Comparison of ENCODE assay signal across 9 mouse cellular contexts in genomic region chr10:111476301-111476700, GRCm38 (mm10). TPM values are rescaled to one million over a fixed set of nuclear protein-coding genes. Genes with fewer than 3 reads are reported as not detected.
DNase-seq lines count a peak whose midpoint lies in the region; ATAC-seq and TF ChIP-seq lines count a peak whose summit lies in the region.
"Had no signal": no experiment of that assay in that cellular context is flagged by ENCODE, and none has a peak within 500 bp of the region (broad histone marks: within the 10 kb centered on the region; RNA-seq: fewer than 3 reads in every experiment).

No protein-coding gene starts in this region.

- no peaks in the 10 kb centered on the region for H3K9me3 ChIP-seq in CH12.LX (replicated peaks; ENCODE audit: low read length)
- no peaks in the 10 kb centered on the region for H3K9me3 ChIP-seq in ES-Bruce4 (replicated peaks; ENCODE audit: control insufficient read depth, insufficient read depth, low read length, poor library complexity, severe bottlenecking)
- H3K9me3 ChIP-seq in forebrain, embryonic 15.5 days = no peaks in the 10 kb centered on the region
- no peaks in the 10 kb centered on the region for H3K9me3 ChIP-seq in midbrain, embryonic 10.5 days (replicated peaks)
- H3K9me3 ChIP-seq: intestine, embryonic 15.5 days had no signal

- H3K4me1 ChIP-seq in CH12.LX (ENCODE audit: control insufficient read depth in 1 of 2, insufficient read depth in 2 of 2) = peaks cover 8 to 73% of the 10 kb centered on the region in 2 experiments
- peaks cover 8% of the 10 kb centered on the region for H3K4me1 ChIP-seq in ES-Bruce4 (ENCODE audit: control insufficient read depth, insufficient read depth, low read length)
- H3K4me1 ChIP-seq in forebrain, embryonic 15.5 days = peaks cover 55% of the 10 kb centered on the region
- H3K4me1 ChIP-seq in midbrain, embryonic 10.5 days = peaks cover 68% of the 10 kb centered on the region
- peaks cover 8% of the 10 kb centered on the region for H3K4me1 ChIP-seq in cerebellum, adult 2 months (ENCODE audit: control insufficient read depth, insufficient read depth, low read length)

- H3K4me2 ChIP-seq in CH12.LX (ENCODE audit: insufficient read depth, low read depth, poor library complexity, severe bottlenecking) = peak overlapping the region; percentile 98
- peak overlapping the region; percentile 29 for H3K4me2 ChIP-seq in forebrain, embryonic 15.5 days (replicated peaks)
- H3K4me2 ChIP-seq: intestine, embryonic 15.5 days had no signal

- intact Hi-C loops in heart, postnatal 25 days (cut with DNase I) = loop anchor here (10.0 kb wide), 1 partner anchor 252 kb away; no protein-coding TSS in a partner anchor

- TF ChIP-seq EP300 in CH12.LX (IDR thresholded peaks at IDR 0.05; ENCODE audit: low read length) = no peak
- no peak for TF ChIP-seq EP300 in ES-Bruce4 (IDR thresholded peaks at IDR 0.05; ENCODE audit: insufficient read depth, low read depth, low read length)

- dilution Hi-C loops in CH12.LX (cut with MboI; ENCODE audit: extremely low pct_ligation_motif_present, extremely low pct_unique_long_range_greater_than_20kb, low sequenced_read_pairs) = no loop called here

- WGBS in forebrain, embryonic 15.5 days = 29% methylated on average over 4 of the region's 4 CpGs
- 72% methylated on average over 4 of the region's 4 CpGs for WGBS in midbrain, embryonic 10.5 days
- WGBS in cerebellum, adult 2 months = 19% methylated on average over 4 of the region's 4 CpGs

- H3K27me3 ChIP-seq in CH12.LX (replicated peaks) (no peaks in the 10 kb centered on the region), ES-Bruce4 (ENCODE audit: control insufficient read depth, insufficient read depth, low read length, poor library complexity, severe bottlenecking) (no peaks in the 10 kb centered on the region)
- H3K27me3 ChIP-seq in forebrain, embryonic 15.5 days = no peaks in the 10 kb centered on the region
- no peaks in the 10 kb centered on the region for H3K27me3 ChIP-seq in midbrain, embryonic 10.5 days (ENCODE audit: low read depth, poor library complexity, severe bottlenecking)
- H3K27me3 ChIP-seq in cerebellum, adult 2 months (ENCODE audit: control insufficient read depth, insufficient read depth, low read length) = no peaks in the 10 kb centered on the region
- H3K27me3 ChIP-seq: intestine, embryonic 15.5 days had no signal

- peak overlapping the region in 2 of 3 experiments; percentile 34 to 92 for H3K4me3 ChIP-seq in CH12.LX (replicated peaks in 1 of 3; ENCODE audit: low read depth in 2 of 3, low read length in 2 of 3, poor library complexity in 1 of 3)
- H3K4me3 ChIP-seq in ES-Bruce4 (ENCODE audit: low read depth, low read length) = peak overlapping the region; percentile 50; the same call in 1 of the 2 replicates
- H3K4me3 ChIP-seq in forebrain, embryonic 15.5 days = no peak overlapping the region
- H3K4me3 ChIP-seq in midbrain, embryonic 10.5 days = peak overlapping the region; percentile 97
- H3K4me3 ChIP-seq in cerebellum, adult 2 months (replicated peaks; ENCODE audit: insufficient read depth, low read depth, low read length) = no peak overlapping the region
- H3K4me3 ChIP-seq: intestine, embryonic 15.5 days had no signal

- H3K27ac ChIP-seq in CH12.LX (ENCODE audit: insufficient read depth, low read depth) (no peak overlapping the region), ES-Bruce4 (ENCODE audit: insufficient read depth, low read length) (no peak overlapping the region; the same call in 1 of the 2 replicates)
- no peak overlapping the region for H3K27ac ChIP-seq in forebrain, embryonic 15.5 days (replicated peaks)
- no peak overlapping the region for H3K27ac ChIP-seq in midbrain, embryonic 10.5 days (replicated peaks)
- no peak overlapping the region for H3K27ac ChIP-seq in cerebellum, adult 2 months (ENCODE audit: insufficient read depth, low read length)
- H3K27ac ChIP-seq: intestine, embryonic 15.5 days had no signal

- H3K36me3 ChIP-seq in CH12.LX (replicated peaks in 1 of 2; ENCODE audit: control insufficient read depth in 1 of 2, insufficient read depth in 1 of 2, low read length in 1 of 2) = peaks cover 6 to 34% of the 10 kb centered on the region in 2 experiments
- H3K36me3 ChIP-seq in ES-Bruce4 (ENCODE audit: control insufficient read depth, insufficient read depth, low read length, poor library complexity, severe bottlenecking) = peaks cover 16% of the 10 kb centered on the region
- no peaks in the 10 kb centered on the region for H3K36me3 ChIP-seq in forebrain, embryonic 15.5 days
- H3K36me3 ChIP-seq in midbrain, embryonic 10.5 days = peaks cover 51% of the 10 kb centered on the region

- H3K9ac ChIP-seq in CH12.LX (ENCODE audit: insufficient read depth, low read depth) = peak overlapping the region; percentile 1; the same call in 1 of the 2 replicates
- H3K9ac ChIP-seq in ES-Bruce4 (ENCODE audit: low read depth, poor library complexity, severe bottlenecking) = peak overlapping the region; percentile 56; the same call in 1 of the 2 replicates
- no peak overlapping the region for H3K9ac ChIP-seq in forebrain, embryonic 15.5 days (replicated peaks)
- H3K9ac ChIP-seq: intestine, embryonic 15.5 days had no signal

- in situ Hi-C loops in CH12.LX (cut with MboI; ENCODE audit: low pct_ligation_motif_present, low pct_unique_long_range_greater_than_20kb, low sequenced_read_pairs) = no loop called here

- peaks cover 80% of the 10 kb centered on the region for H3K79me2 ChIP-seq in CH12.LX (replicated peaks; ENCODE audit: control insufficient read depth, extremely low read depth, insufficient read depth, poor library complexity, severe bottlenecking)

- no peak for TF ChIP-seq RAD21 in CH12.LX (IDR thresholded peaks at IDR 0.05; ENCODE audit: low read depth, low read length)

- ATAC-seq in forebrain, embryonic 15.5 days (replicated peaks) = no peak
- ATAC-seq: intestine, embryonic 15.5 days; lung, postnatal 0 days had no signal

- TF ChIP-seq POLR2A in CH12.LX (IDR thresholded peaks at IDR 0.05; ENCODE audit: low read depth, low read length) = no peak; the same call in 1 of the 2 replicates
- TF ChIP-seq POLR2A in ES-Bruce4 (IDR thresholded peaks at IDR 0.05; ENCODE audit: insufficient read depth, low read length) = no peak
- no peak for TF ChIP-seq POLR2A in cerebellum, adult 2 months (IDR thresholded peaks at IDR 0.05; ENCODE audit: borderline replicate concordance, insufficient read depth, low read length)

- no peak for TF ChIP-seq CTCF in CH12.LX (conservative IDR thresholded peaks at IDR 0.05 in 1 of 2, IDR thresholded peaks at IDR 0.05 in 1 of 2; ENCODE audit: low read depth in 2 of 2, low read length in 2 of 2)
- no peak for TF ChIP-seq CTCF in ES-Bruce4 (IDR thresholded peaks at IDR 0.05; ENCODE audit: low read depth, low read length)
- TF ChIP-seq CTCF in cerebellum, adult 2 months (IDR thresholded peaks at IDR 0.05; ENCODE audit: borderline replicate concordance, insufficient read depth, low read depth, low read length) = no peak

- no peak for DNase-seq in CH12.LX (ENCODE audit: extremely low read depth)
- no peak for DNase-seq in midbrain, embryonic 10.5 days (ENCODE audit: low spot score)
- DNase-seq in urinary bladder, postnatal 4 days (ENCODE audit: low spot score in 2 of 2) = no peak
- DNase-seq in heart, postnatal 25 days (ENCODE audit: low spot score) = no peak
- DNase-seq in cerebellum, adult 2 months = no peak

TF ChIP-seq in CH12.LX, 34 proteins besides CTCF, POLR2A, EP300 and RAD21 (continues in another document):
- TF ChIP-seq ETS1 (conservative IDR thresholded peaks at IDR 0.05; ENCODE audit: low read depth, low read length) (no peak), ZMIZ1 (IDR thresholded peaks at IDR 0.05; ENCODE audit: low read depth, low read length) (no peak), GABPA (IDR thresholded peaks at IDR 0.05; ENCODE audit: insufficient replicate concordance, low read depth, low read length) (no peak), POLR2AphosphoS2 (IDR thresholded peaks at IDR 0.05; ENCODE audit: low read depth, low read length) (no peak; the same call in 1 of the 2 replicates), TBP (conservative IDR thresholded peaks at IDR 0.05; ENCODE audit: low read depth, low read length) (no peak), USF2 (conservative IDR thresholded peaks at IDR 0.05; ENCODE audit: low read depth, low read length) (no peak), MYC (IDR thresholded peaks at IDR 0.05; ENCODE audit: low read depth, low read length) (no peak), ELF1 (IDR thresholded peaks at IDR 0.05; ENCODE audit: low read depth, low read length) (no peak), SMC3 (IDR thresholded peaks at IDR 0.05; ENCODE audit: low read depth, low read length) (no peak), ZNF384 (IDR thresholded peaks at IDR 0.05; ENCODE audit: low read depth, low read length) (no peak), RCOR1 (conservative IDR thresholded peaks at IDR 0.05; ENCODE audit: low read depth, low read length) (no peak), HCFC1 (IDR thresholded peaks at IDR 0.05; ENCODE audit: low read depth, low read length) (no peak), TCF12 (IDR thresholded peaks at IDR 0.05; ENCODE audit: low read depth, low read length) (no peak), ZC3H11A (IDR thresholded peaks at IDR 0.05; ENCODE audit: low read depth, low read length) (no peak), ZKSCAN1 (IDR thresholded peaks at IDR 0.05; ENCODE audit: borderline replicate concordance, low read depth, low read length) (no peak), CHD2 (IDR thresholded peaks at IDR 0.05; ENCODE audit: low read length) (no peak), MEF2A (IDR thresholded peaks at IDR 0.05; ENCODE audit: borderline replicate concordance, low read depth, low read length) (no peak)

RNA-seq across cellular contexts. Expression of gene Nap1l1, which starts 3.3 kb away (rescaled TPM):
- total RNA-seq in CH12.LX (2012; rRNA removed) (196 and 231 TPM in 2 replicates), CH12.LX (2014; rRNA removed) (360 and 392 TPM in 2 replicates)
- polyA plus RNA-seq in CH12.LX (2012; ENCODE audit: insufficient read length, low read depth) (1,279 and 1,342 TPM in 2 replicates), ES-Bruce4 (2011; ENCODE audit: insufficient read depth, insufficient read length, low read depth, missing spikeins) (1,132 and 1,280 TPM in 2 replicates)
- polyA plus RNA-seq in forebrain, embryonic 15.5 days (2015; fragmentation: Nextera tagmentation; extraction: Ambion mirVana) = 210 and 219 TPM in 2 replicates
- polyA plus RNA-seq in midbrain, embryonic 10.5 days (2016; fragmentation: Nextera tagmentation; extraction: Ambion mirVana) = 355 and 424 TPM in 2 replicates
- total RNA-seq in heart, postnatal 25 days (2021) = 10 to 100 TPM; 55.0 to 60.9 TPM
- 108 and 117 TPM in 2 replicates for polyA plus RNA-seq in cerebellum, adult 2 months (2012; rRNA removed)

RNA-seq across cellular contexts. Expression of gene Phlda1, which starts 29.8 kb away (rescaled TPM):
- 1.9 and 2.5 TPM in 2 replicates for total RNA-seq in CH12.LX (2012; rRNA removed)
- total RNA-seq in CH12.LX (2014; rRNA removed) = 0.99 and 2.1 TPM in 2 replicates
- polyA plus RNA-seq in CH12.LX (2012; ENCODE audit: insufficient read length, low read depth) = 7.0 and 11.6 TPM in 2 replicates
- 12.6 and 15.3 TPM in 2 replicates for polyA plus RNA-seq in ES-Bruce4 (2011; ENCODE audit: insufficient read depth, insufficient read length, low read depth, missing spikeins)
- polyA plus RNA-seq in forebrain, embryonic 15.5 days (2015; fragmentation: Nextera tagmentation; extraction: Ambion mirVana) = 23.3 and 24.3 TPM in 2 replicates
- 15.1 and 17.3 TPM in 2 replicates for polyA plus RNA-seq in midbrain, embryonic 10.5 days (2016; fragmentation: Nextera tagmentation; extraction: Ambion mirVana)
- 10 to 100 TPM; 16.9 to 18.8 TPM for total RNA-seq in heart, postnatal 25 days (2021)
- 13.4 and 17.5 TPM in 2 replicates for polyA plus RNA-seq in cerebellum, adult 2 months (2012; rRNA removed)

Comparison
In these comparisons a context has a peak if more than half of its experiments do, and no peak if none do; other contexts are left out.
1. H3K4me3 ChIP-seq: peak in CH12.LX (2 of 3), ES-Bruce4 (single experiment) and midbrain, embryonic 10.5 days (single experiment); none in forebrain, embryonic 15.5 days (single experiment) and cerebellum, adult 2 months (single experiment).